Mouse (Mus musculus): ENCODE data around the gene Odf4. TPM values are rescaled to one million over a fixed set of nuclear protein-coding genes. Genes with fewer than 3 reads are reported as not detected.
A peak's percentile ranks its signal among the peaks of the same experiment; 100 is the strongest.

The Odf4 gene
- total RNA-seq, 2 experiments from 2014 or later, result not detected

DNA sequence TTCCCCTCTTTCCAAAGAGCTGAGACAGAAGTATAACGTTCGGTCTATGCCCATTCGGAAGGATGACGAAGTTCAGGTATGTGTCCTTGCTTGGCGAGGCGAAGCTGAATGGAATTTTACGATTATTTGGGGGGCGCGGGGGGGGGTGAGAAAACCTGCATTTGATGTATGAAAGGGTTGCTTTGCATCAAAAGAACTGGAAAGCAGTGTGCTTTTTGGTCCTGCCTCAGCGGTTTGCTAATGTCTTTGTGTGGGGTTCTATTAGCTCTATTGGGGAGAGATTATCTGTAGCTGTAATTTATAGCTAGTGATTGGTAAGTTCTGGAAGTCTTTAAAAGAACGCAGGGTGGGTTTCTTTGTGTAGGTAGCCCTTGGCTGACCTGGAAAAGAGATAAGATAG, 24.5 kb downstream of the Odf4 start:
- DNase-seq, result no peak

DNA sequence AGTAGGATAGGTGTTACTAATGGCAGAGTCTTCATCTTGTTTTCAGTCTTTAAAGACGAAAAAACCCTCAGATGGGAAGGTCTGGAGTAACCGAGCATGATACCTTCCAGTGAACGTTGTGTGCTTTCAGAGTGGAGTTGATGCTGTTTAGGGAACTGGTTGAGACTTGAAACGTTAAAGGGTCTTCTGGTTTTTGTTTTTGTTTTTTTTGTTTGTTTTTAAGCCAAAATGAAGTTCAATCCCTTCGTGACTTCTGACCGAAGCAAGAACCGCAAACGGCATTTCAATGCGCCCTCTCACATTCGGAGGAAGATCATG, 24.9 kb downstream of the Odf4 start:
- no peak for DNase-seq

DNA sequence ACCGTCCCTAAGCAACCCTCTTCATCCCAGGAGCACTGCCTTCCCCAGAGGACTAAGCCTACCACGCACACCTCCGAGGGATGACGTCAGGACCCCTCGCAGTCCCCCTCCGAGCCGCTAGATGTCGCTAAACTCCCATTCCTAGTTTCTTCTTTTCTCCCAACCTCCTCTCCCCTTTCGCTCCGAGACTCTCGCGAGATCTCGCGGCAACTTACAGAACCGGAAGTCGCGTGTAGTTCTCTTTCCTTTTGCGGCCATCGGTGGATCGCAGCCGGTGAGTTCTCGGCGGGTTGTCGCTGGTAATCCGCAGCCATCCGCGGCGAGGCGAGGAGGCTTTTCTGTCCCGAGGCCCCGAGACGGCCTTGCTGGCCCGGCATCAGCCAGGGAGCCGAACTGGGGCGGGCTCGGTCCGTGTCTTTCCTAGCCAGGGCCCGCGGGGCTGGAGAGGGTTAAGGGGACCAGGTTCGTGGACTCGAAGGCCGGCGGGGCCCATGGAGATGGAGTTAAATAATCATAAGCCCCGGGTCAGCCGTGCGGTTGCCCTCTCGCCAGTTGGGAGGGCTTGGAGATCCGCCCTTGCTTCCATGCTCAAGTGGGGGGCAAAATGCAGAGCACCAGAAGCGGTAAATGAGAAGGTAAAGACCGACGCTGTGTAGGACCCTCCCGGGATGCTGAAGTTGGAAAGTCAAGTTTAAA, 25.4 kb downstream of the Odf4 start, which contains the start of gene Rpl26:
Gene Rpl26, plus strand, starts transcription at position 233 of the 696 bp plus-strand sequence.
- DNase-seq, result peak; percentile 97 to 99

DNA sequence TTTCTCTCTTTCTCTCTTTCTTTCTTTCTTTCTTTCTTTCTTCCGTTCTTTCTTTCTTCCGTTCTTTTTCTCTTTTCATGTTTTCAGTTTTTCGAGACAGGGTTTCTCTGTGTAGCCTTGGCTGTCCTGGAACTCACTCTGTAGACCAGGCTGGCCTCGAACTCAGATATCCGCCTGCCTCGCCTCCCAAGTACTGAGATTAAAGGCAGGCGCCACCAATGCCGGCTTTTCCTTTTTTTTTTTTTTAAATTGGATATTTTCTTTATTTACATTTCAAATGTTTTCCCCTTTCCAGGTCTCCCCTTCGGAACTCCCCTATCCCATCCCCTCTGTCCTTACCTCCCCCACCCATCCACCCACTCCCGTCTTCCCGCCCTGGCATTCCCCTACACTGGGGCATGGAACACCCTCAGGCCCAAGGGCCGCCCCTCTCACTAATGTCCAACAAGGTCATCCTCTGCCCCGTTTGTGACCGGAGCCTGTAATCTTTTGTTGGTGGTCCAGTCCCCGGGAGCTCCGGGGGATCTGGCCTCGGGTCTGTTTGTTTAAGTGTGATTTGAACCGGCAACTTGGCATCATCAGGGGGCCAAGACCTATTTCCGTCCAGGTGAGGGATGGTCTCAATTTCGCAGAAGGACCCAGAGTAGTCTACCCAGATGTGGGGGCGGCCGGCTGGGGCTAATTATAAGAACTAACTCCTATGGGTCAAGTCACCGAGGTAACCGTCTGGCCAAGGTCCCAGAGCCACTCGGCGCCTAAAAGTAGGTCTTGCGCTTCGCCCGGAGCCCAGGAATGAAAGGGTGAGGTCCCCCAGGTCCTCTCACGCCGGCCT, 26.1 kb downstream of the Odf4 start:
- DNase-seq, result no peak

DNA sequence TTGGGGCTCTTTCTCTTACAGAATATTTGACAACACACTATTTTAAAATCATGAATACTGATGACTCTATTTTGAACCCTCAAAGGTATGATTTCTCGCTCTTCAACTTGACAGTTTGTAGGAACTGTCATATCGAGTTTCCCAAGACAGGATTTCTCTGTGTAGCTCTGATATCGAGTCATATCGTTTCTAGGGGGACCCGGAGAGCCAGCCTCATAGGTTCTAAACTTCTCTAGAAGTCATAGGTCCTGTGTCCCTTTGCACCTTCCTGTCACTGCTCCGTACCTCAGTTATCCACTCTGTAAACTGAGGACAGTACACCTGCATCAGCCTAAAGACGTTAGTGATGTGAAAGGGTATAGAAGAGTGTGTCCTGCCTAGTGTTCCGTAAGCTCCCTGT, 27.1 kb downstream of the Odf4 start:
- DNase-seq, result no peak

DNA sequence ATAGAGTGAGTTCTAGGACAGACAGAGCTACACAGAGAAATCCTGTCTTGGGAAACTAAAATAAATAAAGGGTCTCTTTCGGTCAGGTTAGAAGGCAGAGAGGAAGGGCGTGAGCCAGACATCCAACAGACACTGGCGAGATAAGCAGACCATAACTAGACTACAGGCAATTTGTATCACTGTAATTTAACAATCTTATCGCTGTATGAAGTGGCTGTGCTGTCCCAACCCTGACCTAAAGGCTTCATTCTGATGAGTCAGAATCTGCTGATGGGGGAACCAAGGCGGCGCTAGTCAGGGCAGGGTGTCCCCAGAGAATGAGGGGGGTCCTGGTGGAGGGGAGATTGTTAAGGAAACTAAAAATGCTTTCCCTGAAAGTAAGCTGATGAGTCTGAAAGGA, 28.1 kb downstream of the Odf4 start:
- no peak for DNase-seq

DNA sequence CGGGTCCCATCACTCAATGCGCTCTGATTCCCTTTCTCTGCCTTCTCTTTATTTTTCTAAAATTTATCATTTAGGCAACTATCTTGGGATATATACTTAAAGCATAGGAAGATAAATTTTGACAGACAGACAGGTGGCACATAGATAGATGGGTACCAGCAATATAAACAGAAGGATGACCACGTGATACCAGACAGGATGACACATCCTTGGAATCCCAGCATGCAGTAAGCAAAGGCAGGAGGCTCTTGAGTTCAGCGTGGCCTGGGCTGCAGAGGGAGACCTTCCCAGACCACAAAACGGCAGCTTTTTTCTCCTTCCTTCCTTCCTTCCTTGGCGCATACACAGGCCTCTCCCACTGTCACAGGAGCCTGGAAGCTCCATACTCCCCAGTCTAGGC, 29.0 kb downstream of the Odf4 start:
- no peak for DNase-seq

DNA sequence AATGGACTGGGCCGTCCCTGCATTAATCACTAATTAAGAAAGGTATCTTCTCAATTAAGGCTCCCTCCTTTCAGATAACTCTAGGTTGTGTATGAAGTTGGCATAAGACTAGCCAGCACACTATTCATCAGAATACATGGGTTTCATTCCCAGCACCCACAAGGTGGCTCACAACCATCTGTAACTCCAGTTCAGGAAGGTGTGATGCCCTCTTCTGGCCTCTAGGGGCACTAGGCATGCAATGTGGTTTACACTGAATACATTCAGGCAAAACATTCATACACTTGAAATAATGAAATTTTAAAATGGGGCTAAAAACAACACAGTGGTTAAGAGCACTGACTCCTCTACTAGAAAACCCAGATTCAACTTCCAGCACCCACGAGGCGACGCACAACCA, 29.8 kb downstream of the Odf4 start:
- no peak for DNase-seq

DNA sequence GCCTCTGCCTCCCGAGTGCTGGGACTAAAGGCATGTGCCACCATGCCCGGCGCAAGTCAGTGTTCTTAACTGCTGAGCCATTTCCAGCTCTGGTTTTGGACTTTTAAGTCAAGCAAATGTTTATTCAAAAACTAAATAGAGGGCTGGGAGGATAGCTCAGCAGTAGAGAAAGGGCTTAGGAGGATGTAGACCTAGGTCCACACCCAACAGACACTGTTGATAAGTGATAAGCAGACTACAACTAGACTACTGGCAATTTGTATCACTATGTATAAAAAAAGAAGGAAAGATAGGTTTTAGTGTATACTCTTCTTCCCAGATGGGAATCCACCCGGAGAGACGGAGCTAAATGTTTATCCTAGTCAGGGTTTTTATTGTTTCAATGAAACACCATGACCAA, 30.6 kb downstream of the Odf4 start:
- DNase-seq, result no peak

DNA sequence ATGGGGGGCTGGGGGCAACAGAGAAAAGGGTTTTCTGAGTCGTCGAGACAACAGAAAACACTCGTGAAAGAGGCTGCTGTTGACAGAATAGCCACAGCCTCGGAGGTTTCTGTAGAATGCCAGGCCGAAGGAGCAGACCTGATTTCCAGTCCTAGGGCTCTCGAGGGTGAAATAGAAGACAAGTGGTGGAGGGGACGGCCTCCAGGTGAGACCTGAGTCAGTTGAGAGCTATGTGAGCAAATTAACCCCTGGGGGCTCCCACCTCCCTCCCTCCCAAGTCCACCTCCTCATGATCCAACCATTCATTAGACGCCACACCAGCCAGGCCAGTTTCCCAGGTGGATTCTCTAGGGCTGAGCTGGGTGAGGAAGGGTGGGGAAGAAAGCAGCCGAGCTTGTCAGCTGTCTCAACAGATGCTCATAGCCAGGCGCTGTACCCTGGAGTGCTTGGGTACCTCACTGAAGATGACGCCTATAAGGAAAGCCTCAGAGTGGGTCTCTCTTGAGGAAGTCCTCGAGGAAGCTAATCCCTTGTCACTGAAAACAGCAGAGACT, 32.9 kb downstream of the Odf4 start:
- DNase-seq, result no peak

DNA sequence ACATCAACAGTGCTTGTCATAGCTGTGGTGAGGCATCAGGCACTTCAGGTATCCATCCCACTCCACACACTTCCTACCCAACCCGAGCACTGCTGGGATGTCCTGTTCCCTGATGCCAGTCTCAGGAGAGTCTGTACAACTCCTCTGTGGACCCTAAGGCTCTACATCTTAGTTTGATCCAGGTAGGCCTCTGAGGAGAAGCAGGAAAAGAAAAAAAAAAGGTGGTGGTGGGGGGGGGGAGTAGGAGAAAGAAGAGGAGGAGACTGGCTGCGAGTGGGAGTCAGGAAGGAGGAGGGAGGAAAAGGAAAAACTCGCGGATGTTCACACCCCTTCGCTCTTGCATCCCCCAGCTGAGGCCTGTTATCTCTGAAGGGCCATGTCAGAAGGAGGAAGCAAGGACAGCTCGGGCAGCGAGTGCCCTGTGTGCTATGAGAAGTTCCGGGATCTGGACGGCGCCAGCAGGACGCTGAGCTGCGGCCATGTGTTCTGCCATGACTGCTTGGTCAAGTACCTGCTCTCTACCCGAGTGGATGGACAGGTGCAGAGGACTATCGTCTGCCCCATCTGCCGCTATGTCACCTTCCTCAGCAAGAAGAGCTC, 34.5 kb downstream of the Odf4 start:
- DNase-seq, result no peak

DNA sequence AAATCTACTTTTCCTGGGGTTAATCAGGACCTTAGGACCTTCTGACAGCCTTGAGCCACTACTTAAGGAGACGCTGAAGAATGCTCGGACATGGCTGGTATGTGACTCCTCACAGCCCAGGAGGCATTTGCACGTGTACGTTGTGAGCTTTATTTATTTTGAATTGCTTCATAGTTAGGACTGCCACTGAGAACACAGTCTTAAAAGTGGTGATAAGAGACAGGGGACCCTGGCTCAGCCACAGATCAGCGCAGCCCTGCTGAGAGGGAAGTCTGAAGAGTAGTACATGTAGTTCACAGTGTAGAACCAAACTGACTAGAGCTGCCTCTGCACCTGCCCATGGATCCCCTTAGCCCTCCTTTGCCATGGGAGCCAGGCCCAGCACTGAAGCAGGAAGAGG, 35.1 kb downstream of the Odf4 start:
- no peak for DNase-seq

DNA sequence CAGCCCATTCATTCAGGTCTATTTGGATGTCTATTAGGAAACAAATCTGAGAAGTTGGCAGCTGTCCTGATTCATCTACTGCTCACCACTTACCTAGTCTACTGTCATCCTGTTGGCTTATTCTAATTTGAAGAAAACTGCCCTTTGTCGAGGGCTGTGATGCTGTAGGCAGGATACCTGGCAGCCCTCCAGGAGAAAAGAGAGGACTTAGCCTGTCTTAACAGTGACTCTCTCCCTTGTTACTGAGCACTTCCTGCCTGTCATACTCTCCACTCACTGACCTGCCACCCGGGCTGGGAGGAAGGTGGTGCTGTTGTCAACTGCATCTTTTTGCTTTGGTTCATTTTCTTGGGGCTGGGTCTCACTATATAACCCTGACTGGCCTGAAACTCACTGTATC, 36.3 kb downstream of the Odf4 start:
- DNase-seq, result no peak

DNA sequence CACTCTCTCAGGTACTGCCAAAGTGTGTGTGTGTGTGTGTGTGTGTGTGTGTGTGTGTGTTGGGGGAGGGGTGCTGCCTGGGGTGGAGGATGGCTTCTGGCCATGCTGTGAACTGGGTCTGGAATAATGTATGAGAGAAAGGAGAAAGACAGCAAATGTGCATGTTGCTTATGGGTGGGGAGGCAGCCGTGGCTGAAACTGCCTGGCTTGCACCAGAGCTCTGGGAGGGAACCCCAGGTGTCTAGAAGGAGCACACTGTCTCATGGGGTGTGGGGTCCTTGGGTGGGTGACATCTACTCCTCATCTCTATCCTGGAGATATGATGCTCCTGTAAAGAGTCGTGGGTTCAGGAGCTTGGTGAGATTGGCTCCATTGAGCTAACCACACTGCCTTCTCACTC, 38.2 kb downstream of the Odf4 start:
- DNase-seq, result no peak

DNA sequence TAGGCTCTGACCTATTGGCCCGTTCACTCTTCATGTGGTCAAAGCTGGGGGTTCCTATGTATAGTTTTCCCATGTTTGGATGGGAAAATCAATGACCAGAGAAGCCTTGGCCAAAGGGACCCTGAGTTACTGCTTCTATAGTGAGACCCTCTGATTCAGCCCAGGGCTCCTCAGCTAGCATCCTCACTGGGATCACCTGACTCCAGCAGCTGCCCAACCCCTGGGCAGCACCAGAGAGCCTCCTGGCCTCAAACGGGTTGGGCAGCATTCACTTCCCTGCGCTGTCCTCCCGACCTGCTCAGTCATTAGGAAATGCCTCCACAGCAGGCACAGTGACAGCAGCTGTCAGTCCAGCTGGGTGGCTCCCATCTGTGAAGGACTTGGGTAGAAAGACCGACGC, 38.6 kb downstream of the Odf4 start, which contains the start of gene Rnf222:
Gene Rnf222, plus strand, starts transcription at position 301 of the 400 bp plus-strand sequence.
- DNase-seq, result no peak

DNA sequence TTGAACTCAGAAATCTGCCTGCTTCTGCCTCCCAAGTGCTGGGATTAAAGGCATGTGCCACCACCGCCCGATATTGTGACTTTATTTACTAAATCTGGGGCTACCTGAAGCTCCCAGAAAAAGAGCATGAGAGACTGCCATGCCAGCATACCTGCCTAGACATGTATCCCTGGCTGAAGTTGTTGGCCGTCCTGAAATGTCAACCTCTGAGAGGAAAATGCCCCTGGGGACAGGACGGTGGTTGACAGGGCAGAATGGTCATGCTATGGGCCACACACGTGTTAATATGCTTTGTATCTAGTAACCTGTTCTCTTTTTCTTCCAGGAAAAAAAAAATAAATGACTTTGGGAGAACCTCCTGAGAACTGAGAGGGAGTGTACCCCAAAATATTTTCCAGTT, 40.8 kb downstream of the Odf4 start:
- DNase-seq, result no peak

DNA sequence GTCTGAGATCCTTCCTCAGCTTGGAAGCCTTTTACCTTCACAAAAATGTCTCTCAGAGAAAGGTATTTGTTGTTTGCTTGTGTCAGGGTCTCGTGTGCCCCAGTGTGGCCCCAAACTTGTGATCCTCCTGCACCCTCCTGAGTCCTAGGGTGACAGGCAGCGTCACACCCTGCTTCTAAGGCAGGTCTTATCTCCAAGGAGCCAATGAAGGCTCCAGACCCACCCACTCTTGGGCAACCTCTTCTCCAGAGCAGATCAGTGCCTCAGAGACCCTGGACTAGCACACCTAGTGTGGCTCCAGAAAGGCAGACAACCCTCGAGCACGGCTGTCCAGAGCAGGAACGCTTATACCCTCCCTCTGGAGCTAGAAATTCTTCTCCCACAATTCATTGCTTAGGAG, 42.5 kb downstream of the Odf4 start:
- no peak for DNase-seq

DNA sequence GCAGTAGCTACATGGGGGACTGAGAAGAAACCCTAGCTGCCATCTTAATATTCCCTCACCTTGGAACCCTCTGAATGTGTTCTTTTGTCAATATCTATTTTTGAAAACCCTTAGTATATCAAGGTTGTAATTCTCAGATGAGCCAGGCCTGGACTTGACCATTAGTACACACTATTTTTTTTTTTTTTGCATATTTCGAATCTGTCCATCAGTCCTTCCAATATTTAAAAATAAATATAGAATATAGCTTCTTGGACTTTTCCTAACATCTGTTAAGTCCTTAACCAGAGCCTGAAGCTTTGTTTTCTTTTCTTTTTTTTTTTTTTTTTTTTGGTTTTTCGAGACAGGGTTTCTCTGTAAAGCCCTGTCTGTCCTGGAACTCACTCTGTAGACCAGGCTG, 43.0 kb downstream of the Odf4 start:
- no peak for DNase-seq

DNA sequence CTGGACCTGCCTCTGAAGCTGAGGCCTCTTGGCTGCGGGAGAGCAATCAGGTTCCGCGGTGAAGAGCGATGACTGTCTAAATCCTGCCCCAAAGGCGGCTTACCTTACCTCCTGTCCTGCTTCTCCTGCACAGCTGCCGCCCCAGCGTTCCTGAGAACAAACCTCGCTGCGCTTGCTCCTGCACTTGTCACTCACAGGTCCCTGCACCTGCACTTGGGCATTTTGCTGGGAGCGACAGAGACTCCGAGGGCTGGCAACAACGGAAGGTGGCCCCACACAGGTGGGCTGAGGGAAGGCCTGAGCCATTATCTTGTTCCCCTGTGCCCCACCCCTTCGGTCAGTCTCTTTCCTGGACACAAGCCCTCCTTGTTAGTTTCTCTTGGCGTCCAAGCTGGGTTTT, 44.8 kb downstream of the Odf4 start:
- DNase-seq, result no peak

DNA sequence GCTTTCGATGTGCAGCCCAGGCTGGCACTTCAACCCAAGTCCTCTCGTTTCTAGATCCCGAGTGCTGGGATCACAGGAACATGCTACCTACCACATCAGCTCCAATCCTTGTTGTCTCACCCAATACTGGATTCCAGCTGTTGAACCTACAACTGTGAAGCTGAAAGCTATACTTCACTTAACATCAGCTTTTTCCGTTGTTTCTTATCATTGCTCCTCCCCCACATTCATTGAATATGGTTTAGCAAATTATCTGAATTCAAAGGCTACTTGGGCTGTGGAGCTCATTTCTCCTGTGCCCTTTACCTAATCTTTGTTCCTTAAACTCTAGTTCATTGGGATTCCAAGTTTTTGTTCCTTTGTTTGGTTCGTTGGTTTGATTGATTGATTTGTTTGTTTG, 48.1 kb downstream of the Odf4 start:
- DNase-seq, result no peak

DNA sequence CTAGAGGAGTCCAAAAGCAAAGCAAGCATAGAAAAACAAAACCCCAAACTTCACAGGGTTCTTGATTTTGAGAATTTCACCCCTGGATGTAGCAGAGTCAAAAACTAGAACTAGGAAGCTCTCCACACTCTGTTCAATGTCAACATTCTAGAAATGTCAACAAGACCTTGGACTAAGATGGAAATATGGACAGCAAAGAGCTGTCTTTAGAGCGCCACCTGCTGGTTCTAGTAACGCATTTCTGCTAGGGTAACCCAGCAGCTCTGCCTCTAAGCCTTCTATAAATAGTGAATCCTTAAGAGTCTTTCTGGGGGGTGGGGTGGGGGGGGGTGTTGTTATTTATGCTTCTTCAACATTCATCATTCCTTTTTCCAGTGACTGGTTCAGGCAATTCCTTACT, 52.0 kb downstream of the Odf4 start:
- DNase-seq, result peak in 1 of 2 experiments; percentile 26

All from layer of hippocampus, postnatal 36 days (tissue).